Mouse (Mus musculus): Measurements from ENCODE around the gene Pdcd6.

Pdcd6 gene

DNA sequence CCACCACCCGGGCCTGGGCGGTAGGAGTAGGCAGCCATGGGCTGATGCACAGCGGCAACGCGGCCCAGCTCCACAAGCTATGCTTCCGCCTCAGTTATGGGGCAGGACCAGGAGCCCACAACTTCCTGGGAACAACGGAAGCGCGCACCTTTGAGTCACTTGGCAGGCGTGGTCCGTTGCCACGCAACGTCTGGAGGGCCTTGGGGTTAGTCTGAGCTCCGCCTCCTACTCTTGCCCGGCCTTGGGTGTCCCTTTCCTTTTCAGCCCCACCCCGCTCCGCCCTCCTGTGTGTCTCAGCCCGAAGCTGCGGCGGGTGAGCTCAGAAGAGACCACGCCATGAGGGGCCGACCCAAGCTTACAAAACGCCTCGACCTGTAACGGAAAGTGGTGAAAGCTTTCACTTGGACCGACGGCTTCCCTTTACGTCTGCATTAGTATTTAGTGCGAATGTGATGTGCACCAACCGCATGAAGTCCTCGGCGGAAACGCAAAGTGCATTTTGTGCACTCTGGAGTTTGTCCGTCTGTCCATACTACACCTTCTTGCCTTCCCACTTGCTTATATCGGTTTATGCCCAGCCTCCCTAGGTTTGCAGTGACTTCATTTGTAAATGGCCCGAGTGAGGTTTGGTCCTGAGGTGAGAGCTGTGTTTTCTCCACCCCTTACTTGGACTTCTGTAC, at the start of gene Pdcd6:
Gene Pdcd6 (minus strand): TSS at position 411 of the 680 bp plus-strand sequence.
- peak; percentile 98 for DNase-seq (ENCODE audit: low read depth, low spot score)

DNA sequence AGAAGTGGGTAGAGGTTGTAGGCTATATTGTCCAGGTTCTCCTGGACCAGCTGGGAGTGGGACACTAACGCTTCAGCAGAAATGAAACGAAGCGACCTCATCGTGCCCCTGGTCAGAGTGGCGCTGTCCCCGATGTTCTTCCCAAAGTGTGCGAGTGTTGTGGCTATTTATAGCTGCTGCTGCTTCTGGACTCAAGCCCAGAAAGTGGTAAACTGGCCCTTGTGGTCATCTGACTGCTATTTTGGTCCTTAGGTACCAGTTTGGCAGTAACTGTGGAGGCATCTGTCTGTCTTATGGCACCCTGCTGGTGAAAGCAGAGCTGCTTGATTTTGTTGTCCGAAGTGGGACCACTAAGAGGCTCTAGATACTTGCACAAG, 46.5 kb upstream of the Pdcd6 start, which contains the start of gene Lrrc14b:
Gene Lrrc14b (minus strand): TSS at position 147 of the 377 bp plus-strand sequence.
- peak; percentile 78 for DNase-seq (ENCODE audit: low read depth, low spot score)

DNA sequence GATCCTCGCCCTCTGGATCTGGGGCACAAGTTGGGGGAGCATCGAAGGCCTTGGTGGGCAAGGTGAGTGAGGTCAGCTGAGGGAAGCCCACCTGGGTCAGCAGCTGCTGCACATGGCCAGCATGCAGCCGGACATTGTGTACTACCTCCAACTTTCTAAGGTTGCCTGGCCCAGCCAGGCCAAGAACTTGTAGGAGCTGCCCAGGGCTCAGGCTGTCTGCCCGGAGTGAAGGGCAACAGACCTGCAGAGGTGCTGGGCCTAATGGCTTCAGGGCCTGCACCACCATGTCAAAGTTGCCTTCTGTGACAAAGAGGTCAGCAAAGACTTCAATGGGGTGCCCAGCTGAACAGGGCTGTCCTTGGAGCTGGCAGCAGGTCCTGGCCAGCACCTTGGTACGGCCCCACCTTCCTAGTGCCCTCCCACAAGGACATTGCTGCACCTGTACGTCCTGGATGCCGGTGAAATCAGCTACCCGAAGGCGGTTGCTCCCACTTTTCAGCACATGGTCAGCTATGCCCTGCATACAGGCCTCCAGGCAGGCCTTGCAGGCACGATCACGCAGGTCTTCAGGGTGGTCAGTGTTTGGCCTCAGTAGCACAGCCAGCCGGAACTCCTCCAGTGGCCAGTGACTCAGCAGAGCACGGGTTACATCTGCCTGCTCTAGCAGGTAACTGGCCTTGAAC, 45.9 kb upstream of the Pdcd6 start:
- peak; percentile 12 for DNase-seq (ENCODE audit: low read depth, low spot score)

DNA sequence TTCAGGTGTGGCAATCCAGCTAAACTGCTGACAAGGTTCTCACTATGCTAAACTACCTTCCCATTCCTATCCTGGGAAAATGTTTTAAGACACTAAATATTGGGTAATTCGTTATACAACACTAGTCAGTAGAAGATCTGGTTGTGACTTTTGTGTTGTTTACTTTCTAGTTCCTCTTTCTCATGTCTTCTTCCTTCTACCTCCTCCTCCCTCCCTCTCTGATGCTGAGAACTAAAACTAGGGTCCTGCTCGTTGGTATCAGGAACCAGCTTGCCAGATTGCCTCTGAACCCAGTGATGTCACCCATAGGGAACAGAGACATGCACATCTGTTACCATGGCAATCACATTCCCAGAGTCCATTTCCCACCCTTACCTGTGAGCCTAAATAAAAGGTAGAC, 44.8 kb upstream of the Pdcd6 start:
- DNase-seq (ENCODE audit: low read depth, low spot score), result no peak

DNA sequence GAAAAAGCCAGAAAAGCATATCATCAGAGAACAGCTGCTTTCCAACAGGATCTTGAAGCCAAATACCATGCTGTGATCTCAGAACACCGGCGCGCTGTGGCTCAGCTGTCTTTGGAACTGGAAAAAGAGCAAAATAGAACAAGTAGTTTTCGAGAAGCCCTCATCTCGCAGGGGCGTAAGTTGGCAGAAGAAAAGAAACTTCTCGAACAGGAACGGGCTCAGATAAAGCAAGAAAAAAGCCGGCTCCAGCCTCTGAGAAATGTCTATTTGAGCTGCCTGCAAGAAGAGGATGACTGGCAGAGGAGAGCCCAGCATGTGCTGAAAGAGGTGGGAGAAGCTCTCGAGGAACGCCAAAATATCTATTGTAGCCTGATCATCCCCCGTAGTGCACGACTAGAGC, 39.1 kb upstream of the Pdcd6 start:
- DNase-seq (ENCODE audit: low read depth, low spot score), result peak; percentile 69

DNA sequence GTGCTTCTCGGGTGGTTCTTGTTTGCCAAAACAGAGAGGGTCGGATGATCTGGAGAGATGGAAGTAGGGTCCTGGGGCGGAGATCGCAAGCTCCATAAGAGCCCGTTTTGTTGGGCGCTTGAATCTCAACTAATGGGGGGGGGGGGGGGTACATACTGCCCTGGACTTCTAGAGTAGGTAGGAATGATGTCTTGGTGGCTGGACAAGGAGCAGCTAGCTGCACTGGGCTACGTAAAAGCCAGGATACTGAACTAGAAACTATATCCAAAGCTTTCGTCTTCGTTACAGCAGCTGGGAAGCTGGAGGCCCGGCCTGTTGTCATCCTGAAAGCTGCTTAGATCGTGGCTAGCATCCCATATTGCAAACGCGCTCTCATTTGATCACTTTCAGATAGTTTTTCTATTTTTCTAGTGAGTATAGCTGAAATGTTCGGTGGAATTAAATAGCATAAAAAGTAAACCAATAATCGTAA, 33.1 kb upstream of the Pdcd6 start:
- DNase-seq (ENCODE audit: low read depth, low spot score), result no peak

DNA sequence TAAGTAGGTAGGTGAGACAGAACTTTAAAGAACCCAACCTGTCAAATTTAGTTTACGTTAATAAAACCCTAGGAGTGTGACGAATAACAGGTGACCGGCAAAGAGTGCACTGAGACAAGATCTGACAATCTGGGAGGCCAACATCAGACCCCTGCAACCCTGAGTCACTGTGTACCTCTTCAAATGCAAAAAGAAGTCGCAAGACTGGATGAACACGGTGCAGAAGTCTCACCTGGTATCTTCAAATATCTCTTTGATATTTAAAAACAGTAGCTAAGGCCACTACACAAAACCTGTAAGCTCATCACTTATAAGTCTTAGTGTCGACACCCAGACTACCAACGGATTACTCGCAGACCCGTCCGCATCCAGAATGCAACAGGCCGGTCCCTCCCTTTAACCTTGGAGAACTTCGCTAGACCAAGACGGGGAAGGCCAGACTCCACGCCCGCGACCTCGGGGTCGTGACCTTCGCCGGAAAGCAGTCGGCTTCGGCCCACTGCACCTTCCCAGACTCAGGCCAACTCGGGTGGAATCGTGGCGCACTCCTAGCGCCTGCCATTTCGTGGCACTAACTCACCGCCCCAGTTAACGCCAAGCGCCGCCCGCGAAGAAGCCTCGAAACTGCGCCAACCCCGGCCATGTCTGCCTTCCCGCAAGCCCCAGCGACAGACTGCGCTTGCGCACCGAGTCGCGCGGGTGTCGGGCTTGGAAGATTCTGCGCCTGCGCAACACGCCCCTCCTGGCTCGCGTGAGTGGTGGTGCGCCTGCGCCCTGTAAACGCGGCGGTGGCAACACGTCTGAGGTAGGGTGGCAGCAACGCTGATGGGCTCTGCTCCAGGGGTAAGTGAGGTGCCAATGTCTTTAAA, 32.4 kb upstream of the Pdcd6 start, which contains the start of the genes Sdha and Ccdc127:
Gene Sdha (minus strand): TSS at position 715 of the 869 bp plus-strand sequence.
Gene Ccdc127 (plus strand): TSS at position 744 of the 869 bp plus-strand sequence.
- DNase-seq (ENCODE audit: low read depth, low spot score), result peak; percentile 98

DNA sequence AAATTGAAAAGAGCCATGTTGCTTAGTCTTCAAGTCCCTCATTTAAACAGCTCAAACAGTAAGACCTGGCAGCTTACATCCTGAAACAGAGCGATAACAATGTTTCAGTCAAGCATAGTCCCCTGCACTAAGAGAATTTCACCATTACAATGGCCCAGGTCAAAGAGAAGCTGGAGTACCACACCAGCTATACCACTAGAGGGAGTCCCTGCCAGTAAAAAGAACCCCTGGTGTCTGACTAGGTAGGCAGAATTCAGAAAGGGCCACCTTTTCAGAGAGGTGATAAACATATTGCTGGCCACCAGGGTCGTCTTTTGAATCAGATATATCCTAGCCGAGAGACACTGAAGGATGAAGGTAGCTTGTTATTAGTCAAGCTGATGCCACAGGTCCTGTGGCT, 23.7 kb upstream of the Pdcd6 start:
- peak; percentile 49 for DNase-seq (ENCODE audit: low read depth, low spot score)

DNA sequence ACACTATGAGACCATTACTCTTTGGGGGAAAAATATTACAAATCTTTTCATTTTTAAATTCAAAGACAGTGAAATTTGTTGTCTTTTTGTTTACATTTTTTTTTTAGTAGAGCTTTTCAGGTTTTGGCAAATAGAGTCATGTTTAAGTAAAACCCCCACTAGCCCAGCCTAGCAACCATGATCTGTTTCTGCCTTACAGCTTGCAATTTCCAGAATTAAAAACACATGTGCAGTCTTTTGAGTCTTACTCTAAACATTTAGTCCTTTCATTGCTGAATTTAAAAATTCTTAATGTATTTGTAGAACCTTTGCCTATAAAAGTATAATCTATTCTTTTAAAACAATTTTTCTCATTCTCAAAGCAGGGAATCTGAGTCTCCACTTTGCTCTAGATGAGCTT, 11.9 kb upstream of the Pdcd6 start:
- DNase-seq (ENCODE audit: low read depth, low spot score), result no peak

DNA sequence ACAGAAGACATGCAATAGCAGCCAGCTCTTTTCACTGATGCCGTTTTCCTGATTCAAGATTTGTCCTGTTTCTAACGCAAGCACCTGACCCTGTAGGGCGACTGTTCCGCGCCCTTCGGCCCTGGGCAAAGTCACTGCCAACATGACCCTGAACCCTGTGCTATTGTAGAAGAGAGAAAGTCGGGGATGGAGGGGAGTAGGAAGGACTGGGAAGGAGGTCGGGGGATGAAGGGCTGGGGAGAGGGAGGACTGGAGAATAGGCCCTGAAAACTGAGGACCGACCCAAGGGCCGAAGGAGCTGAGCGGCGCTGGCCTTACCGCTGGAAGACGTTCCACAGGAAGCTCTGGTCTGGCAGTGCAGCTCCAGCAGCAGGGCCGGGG, 601 bp downstream of the Pdcd6 start:
- no peak for DNase-seq (ENCODE audit: low read depth, low spot score)

DNA sequence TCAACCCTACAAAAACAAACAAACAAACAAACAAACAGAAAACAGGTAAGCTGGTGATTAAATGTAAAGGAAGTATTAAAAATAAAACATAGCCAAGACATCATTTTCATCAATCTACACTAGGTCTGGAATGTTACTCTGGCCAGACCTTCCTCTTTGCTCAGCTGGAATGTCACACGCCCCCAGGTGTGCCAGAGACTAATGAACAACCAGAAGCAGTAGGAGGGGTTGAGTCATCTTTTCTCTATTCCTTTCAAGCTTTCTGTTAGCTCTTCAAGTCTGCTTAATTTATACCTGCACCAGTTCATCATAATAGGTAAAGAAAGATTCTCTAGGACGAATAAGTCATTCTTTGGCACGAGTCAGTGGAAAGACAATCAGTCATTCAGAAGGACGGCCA, 994 bp downstream of the Pdcd6 start:
- peak; percentile 39 for DNase-seq (ENCODE audit: low read depth, low spot score)

DNA sequence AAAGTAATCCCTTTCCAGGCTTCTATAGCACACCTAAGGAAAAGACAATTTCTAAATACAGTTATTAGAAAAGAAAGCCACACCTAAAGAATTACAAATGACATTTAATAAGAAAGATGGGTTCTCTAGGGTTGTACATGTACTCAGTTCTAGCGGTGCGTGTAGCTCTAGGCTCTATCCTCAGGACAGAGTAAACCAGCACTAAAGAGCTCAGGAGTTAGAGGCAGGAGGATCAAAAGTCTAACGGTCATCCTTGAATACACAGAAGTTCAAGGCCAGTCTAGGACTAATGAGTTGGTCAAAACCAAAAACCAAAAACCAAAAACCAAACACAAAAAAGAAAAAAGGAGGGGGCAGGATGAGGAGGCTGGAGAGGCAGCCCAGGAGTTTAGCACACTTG, 2.8 kb downstream of the Pdcd6 start:
- no peak for DNase-seq (ENCODE audit: low read depth, low spot score)

DNA sequence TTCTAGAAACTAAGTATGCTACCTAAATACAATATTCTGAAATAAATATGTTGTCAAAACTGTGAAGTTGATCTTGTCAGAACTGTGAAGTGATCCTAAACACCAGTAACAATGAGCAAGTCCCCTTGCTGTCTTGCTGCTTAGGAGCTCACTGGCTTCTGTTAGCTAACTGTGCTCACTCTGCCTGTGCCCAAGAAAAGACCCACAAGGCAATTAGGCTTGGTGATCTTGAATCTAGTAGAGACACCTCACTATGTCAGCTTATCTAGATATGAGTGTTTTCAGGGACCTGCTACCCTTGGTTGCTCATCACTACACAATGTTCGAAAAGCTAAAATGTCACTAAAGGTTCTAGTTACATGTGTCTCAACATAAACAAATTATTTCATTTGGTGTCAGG, 11.6 kb downstream of the Pdcd6 start:
- no peak for DNase-seq (ENCODE audit: low read depth, low spot score)

DNA sequence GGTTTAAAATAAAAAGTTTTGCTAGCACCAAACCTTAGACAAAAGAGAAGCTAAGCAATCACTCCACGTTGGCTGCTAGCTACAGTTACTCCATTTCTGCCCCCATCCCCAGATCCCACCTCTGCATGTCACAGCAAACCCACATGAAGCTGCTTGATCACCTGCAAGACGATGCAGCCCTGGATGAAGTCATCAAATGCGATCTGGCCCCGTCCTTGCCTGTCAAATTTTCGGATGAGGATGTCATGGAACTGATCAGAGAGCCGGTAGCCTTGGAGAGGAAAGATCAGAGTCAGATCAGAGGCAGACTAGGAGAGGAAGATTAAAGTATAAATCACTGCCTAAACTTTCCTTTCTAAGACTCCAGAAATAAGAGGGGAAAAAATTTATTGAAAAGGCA, 12.0 kb downstream of the Pdcd6 start:
- no peak for DNase-seq (ENCODE audit: low read depth, low spot score)

DNA sequence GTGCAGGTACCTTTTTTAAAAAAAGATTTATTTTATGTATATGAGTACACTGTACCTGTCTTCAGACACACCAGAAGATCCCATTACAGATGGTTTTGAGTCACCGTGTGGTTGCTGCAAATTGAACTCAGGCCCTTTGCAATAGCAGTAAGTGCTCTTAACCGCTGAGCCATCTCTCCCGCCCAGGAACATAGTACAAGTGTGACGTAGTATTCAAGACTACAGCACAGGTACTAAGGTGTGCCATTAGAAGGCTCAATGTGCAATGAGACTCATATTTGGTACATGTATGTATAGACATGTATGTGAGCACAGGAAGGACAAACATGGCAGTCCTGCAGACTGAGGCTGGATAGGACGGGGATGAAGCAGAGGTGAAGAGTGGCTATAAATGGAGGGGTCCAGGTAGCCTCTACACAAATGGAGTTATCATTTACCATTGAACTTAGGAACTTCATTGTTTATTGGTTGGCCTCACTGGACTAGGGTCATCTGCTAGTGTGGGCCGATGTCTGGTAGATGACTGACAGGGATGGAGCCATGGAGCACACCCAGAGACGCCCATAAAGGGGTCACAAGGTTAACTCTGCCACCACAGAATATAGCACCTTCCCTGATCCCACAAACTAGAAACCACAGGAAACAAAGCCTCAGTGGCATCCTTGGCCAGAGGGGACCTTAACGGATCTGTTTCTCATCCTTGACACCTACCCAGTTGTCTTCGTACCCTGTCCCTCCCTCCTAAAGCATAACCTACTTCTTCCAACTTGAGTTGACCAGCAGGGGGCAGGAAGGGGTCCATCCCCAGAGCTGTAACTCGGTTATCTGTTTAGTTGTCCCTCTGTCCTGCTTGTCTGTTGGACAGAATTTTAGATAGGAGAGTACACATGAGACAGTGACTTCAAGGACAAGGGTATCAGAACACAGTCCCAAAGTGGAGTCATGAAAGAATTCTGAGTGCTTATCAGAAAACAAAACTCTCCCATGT, 15.0 kb downstream of the Pdcd6 start:
- DNase-seq (ENCODE audit: low read depth, low spot score), result no peak

DNA sequence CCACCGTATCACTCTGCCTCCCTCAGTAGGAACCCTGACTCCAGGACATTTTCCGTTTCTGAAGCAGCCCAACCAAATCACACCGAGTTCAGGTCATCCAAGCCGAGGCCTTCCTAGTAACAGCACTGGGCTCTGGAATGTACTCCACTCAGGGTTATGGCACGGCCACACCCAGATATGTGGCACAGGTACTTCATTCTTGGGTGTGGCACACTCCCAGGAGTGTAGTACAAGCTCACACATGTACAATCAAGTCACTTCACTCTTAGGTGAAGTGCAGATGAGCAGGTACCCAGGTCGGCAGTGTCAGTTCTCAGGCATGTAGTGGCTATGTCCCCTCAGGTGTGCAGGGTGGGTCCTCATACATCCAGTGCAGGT, 15.8 kb downstream of the Pdcd6 start:
- DNase-seq (ENCODE audit: low read depth, low spot score), result no peak

DNA sequence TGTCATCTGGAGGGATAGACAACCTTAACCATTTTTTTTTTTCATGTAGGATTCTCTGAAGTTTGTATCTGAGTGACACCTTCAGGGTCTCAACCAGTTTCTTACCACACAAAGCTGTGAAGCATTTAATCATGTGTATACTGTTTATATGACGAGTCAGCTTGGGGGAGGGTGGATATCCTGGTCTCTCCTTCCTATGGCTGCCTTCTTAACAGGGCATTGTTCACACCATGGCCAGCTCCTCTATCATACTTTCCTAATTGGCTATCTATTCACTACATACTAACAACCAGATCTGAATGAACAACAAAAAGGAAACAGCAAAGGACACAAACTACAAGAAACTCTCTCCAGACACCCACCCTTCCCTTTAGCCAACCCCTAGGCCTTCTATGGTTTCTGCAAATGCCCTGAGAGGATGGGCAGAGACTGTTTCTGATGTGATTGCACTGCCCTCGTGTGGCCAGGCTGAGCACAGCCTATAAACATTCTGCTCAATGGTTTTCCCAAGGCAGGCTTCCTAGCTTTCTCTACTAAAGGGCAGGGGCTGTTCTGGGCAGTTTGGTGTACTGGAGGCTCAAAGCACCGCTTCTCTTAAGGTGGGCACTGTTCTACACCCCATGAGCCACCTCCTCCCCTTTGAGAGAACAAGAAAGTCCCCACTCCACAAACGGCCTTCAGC, 16.3 kb downstream of the Pdcd6 start:
- DNase-seq (ENCODE audit: low read depth, low spot score), result peak; percentile 81

DNA sequence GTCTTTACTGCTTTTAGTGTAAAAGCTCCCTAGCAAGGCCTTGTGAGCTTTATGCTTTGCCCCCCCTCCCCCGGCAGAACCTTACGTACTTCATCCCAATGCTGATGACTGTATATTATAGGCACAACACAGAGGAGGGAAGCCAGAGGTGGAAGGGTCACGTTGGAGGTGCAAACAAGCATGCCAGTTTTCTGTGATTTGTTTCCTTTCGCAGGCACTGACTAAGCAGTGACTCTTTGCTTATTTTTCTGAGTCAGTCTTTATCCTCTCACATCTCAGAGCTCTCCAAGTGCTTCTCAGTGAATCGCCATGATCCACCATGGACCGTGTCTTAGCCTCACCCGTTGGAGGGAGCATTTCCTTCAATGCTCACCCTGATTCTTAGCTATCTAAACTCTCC, 21.0 kb downstream of the Pdcd6 start:
- DNase-seq (ENCODE audit: low read depth, low spot score), result no peak

DNA sequence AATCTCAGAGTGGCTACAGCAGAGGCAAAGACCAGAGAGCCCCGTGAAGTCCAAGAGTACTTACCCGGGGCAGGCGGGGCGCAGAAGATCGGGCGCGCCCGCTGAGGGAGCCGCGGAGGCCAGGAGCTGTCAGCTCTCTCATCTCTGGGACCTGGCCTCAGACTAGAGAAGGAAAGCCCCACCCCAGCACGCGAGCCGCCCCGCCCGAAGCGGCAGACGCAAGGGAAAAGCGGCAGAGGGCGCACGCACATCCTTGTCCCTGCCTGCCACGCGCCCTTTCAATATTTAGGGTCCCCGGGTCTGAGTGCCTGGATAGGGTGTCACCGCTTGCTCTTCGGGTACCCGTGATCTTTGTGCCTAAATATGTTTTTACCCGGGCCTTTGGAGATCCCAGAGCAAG, 25.2 kb downstream of the Pdcd6 start, which contains the start of gene Ahrr:
Gene Ahrr (minus strand): TSS at position 165 of the 400 bp plus-strand sequence.
- peak; percentile 25 for DNase-seq (ENCODE audit: low read depth, low spot score)

DNA sequence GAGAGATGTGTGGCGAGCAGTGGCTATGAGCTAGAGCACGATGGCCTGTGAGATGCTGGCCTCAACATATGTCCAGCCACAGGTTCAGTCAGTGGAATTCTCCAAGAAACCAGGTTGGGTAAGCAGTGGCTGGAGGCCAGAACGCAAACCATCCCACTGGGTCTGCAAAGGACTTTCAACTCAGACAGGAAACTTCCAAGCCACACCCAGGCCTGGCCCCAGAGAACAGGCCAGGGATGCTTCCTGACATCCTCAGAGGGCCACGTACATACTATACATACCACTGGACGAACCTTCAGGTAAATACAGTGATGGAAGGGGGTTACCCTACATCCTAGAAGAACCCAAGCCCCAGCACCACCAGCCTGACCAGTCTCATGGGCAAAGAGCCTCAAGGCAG, 27.7 kb downstream of the Pdcd6 start:
- no peak for DNase-seq (ENCODE audit: low read depth, low spot score)
